Mouse (Mus musculus) limb, embryonic 11.5 days (tissue): ENCODE measurements around the gene Pnpla1. TPM values are rescaled to one million over a fixed set of nuclear protein-coding genes. Genes with fewer than 3 reads are reported as not detected.

Source experiments
- ATAC-seq: fragments of 200-750 bp; cut with Nextera tagmentation; 2 replicates; pipeline ENCODE4 v1.8.0; 2017; ENCODE audit warnings: low read depth; ENCODE audit not compliant: insufficient number of reproducible peaks, low FRiP score, low TSS enrichment
- DNase-seq: peaks from one replicate; pipeline ENCODE4 v3.0.0-alpha.2; 2015; ENCODE audit warnings: low spot score
- H3K27ac ChIP-seq: fragments of 300-500 bp; sonication (generic); replicated peaks from 2 replicates; pipeline ENCODE4 v1.5.1; 2014; ENCODE audit warnings: low read depth, mild to moderate bottlenecking, low read length
- H3K27me3 ChIP-seq: fragments of 300-500 bp; sonication (generic); 2 replicates; pipeline ENCODE4 v1.6.1; 2014; ENCODE audit warnings: mild to moderate bottlenecking, low read length, mixed read lengths; ENCODE audit not compliant: control insufficient read depth, insufficient read depth
- H3K36me3 ChIP-seq: fragments of 300-500 bp; sonication (generic); 2 replicates; pipeline ENCODE4 v1.6.1; 2014; ENCODE audit warnings: mild to moderate bottlenecking, low read length, moderate library complexity, mixed read lengths; ENCODE audit not compliant: control insufficient read depth, insufficient read depth
- H3K4me1 ChIP-seq: fragments of 300-500 bp; sonication (generic); 2 replicates; pipeline ENCODE4 v1.6.1; 2014; ENCODE audit warnings: low read length, mixed read lengths; ENCODE audit not compliant: control insufficient read depth, insufficient read depth
- H3K4me2 ChIP-seq: fragments of 300-500 bp; sonication (generic); 2 replicates; pipeline ENCODE4 v1.6.1; 2014; ENCODE audit warnings: low read depth, mild to moderate bottlenecking, moderate library complexity; ENCODE audit not compliant: severe bottlenecking
- H3K4me3 ChIP-seq: fragments of 300-500 bp; sonication (generic); 2 replicates; pipeline ENCODE4 v1.5.1; 2014; ENCODE audit warnings: low read depth, low read length
- H3K9ac ChIP-seq: fragments of 300-500 bp; sonication (generic); 2 replicates; pipeline ENCODE4 v1.6.1; 2014; ENCODE audit warnings: mild to moderate bottlenecking, low read length
- H3K9me3 ChIP-seq: fragments of 300-500 bp; sonication (generic); 2 replicates; pipeline ENCODE4 v1.6.1; 2016; ENCODE audit warnings: low read length; ENCODE audit not compliant: control insufficient read depth
- WGBS: fragments of 180-500 bp; shearing (Covaris S2); extraction: QIAGEN DNeasy Blood & Tissue Kit; methylation state at CpG from one replicate; pipeline ENCODE4 v1.1.7; 2014; 5-methylcytosine and 5-hydroxymethylcytosine counted together
- polyA plus RNA-seq: library from polyadenylated mRNA; unstranded; fragments of >200 nt; fragmentation: Nextera tagmentation; extraction: Ambion mirVana; gene quantifications from 2 replicates; pipeline ENCODE4 v1.2.1, GENCODE M21; 2014

Gene Pnpla1
- polyA plus RNA-seq, 1 experiment from 2014 or later: not detected

DNA sequence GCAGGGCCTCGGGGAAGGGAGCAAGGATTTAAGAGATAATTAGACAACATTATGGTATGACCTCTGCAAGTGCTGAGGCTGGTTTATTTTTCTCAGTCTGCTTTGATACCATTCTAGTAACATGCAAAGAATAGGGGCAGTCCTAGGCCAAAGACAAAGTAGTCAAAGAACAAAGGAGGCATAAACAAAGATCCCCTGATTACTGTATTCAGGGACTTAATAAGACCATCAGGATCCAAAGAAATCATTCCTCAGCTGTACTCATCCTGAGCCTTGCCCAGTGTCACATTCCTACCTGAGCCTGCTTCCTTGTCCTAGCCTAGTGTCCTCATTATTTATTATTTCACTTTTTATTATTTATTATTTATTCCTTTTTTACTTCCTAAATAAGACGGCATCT is 38.0 kb upstream of the Pnpla1 start:
- no peaks in the 10 kb centered on the region for H3K4me1 ChIP-seq
- H3K27ac ChIP-seq: no peak overlapping the region
- no peak overlapping the region for H3K9ac ChIP-seq
- H3K4me2 ChIP-seq: no peak overlapping the region
- no peaks in the 10 kb centered on the region for H3K27me3 ChIP-seq
- peaks cover 51% of the 10 kb centered on the region for H3K36me3 ChIP-seq
- DNase-seq: no peak
- no peak for ATAC-seq
- no peaks in the 10 kb centered on the region for H3K9me3 ChIP-seq
- no peak overlapping the region for H3K4me3 ChIP-seq
- WGBS: 91% methylated on average over 2 of the region's 2 CpGs

DNA sequence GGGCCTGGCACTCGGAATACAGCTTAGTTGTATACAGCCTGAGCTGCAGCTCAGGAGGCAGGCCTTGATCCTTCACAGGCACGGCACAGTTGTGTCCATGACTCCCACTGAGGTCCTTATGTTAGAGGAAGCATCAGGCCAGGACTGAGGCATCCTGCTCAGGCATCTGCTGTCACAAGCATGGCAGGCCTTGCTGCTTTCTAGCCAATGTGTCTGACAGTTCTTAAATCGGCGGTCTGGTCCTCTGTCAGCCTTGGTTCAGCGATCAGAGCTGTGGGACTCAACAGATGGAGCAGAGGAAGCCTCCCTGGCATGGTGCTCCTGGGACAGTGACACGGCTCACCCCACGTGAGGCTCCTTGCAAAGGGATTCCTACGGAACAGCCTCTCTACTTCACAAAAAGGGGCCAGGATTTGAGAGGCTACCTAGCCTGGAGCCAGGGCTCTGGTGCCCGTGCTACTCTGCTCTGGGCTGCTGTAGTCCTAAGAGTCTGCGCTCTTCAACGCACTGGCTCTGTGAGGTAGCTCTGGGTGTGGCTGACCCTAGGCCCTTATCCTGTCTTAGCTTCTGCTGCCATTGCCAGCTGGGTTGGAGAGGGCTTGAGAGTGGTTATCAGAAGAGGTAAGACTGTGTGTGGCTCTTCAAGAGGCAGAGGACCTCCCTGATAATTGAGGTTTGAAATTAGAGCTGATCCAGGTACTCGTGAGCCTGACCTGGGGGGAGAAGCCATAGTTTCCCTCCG is 35.0 kb upstream of the Pnpla1 start:
- H3K9ac ChIP-seq: no peak overlapping the region
- ATAC-seq: no peak
- no peak overlapping the region for H3K4me3 ChIP-seq
- WGBS: 91% methylated on average over 13 of the region's 13 CpGs
- H3K36me3 ChIP-seq: peaks cover 49% of the 10 kb centered on the region
- no peak overlapping the region; the same call in 1 of the 2 replicates for H3K4me2 ChIP-seq
- no peaks in the 10 kb centered on the region for H3K27me3 ChIP-seq
- no peak for DNase-seq
- H3K27ac ChIP-seq: no peak overlapping the region
- no peaks in the 10 kb centered on the region for H3K9me3 ChIP-seq
- H3K4me1 ChIP-seq: no peaks in the 10 kb centered on the region

- H3K36me3 ChIP-seq: peaks cover 45% of the 10 kb centered on the region
- DNase-seq (no peak), ATAC-seq (no peak)
- no peak overlapping the region for H3K9ac ChIP-seq
- H3K4me3 ChIP-seq: no peak overlapping the region
- no peak overlapping the region; the same call in 1 of the 2 replicates for H3K4me2 ChIP-seq
- no peaks in the 10 kb centered on the region for H3K9me3 ChIP-seq
- no peaks in the 10 kb centered on the region for H3K4me1 ChIP-seq
- H3K27ac ChIP-seq: no peak overlapping the region
- H3K27me3 ChIP-seq: no peaks in the 10 kb centered on the region
- 87% methylated on average over 11 of the region's 11 CpGs for WGBS
Observed at GRCm38 (mm10) chr17:28823749-28824148, 34.5 kb upstream of the Pnpla1 start.

- WGBS: 86% methylated on average over 6 of the region's 6 CpGs
- ATAC-seq (no peak), DNase-seq (no peak)
- Histone ChIP-seq H3K4me2 (no peak overlapping the region), H3K4me3 (no peak overlapping the region), H3K4me1 (no peaks in the 10 kb centered on the region), H3K9me3 (no peaks in the 10 kb centered on the region), H3K27ac (no peak overlapping the region), H3K27me3 (no peaks in the 10 kb centered on the region), H3K9ac (no peak overlapping the region), H3K36me3 (peaks cover 40% of the 10 kb centered on the region)
Observed at GRCm38 (mm10) chr17:28824896-28825295, 33.3 kb upstream of the Pnpla1 start.

DNA sequence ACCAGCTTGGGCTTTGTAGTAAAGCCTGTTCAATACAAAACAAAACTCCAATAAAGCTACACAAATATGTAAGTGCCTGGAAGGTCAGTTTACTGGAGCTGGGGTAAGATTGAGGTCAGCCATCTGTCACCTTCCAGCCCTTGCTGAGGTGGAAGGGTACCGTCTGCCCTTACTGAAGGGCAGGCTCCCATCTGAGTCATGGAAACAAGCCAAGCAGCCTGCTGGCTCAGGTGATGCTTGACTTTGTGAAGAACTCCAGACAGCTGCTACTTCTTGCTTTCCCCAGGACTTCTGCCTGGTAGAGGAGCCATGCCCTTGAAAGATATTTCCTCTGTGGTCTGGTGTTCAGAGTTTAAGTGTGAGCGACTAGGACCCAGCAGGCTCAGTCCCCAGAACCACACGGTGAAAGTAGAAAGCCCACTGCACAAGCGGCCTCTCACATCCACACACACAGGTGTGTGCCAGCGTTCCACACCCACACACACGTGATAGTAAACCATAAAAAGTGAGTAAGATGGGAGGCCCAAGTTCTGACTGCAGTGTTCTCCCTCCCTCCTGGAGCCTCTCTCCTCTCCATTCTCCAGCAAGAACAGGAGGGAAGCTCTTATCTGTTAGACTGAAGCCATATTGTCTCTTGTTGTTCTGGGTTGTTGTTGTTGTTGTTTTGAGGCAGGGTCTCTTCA is 32.7 kb upstream of the Pnpla1 start:
- Histone ChIP-seq H3K4me3 (no peak overlapping the region), H3K9me3 (no peaks in the 10 kb centered on the region), H3K27ac (no peak overlapping the region), H3K4me1 (no peaks in the 10 kb centered on the region), H3K4me2 (no peak overlapping the region), H3K27me3 (no peaks in the 10 kb centered on the region), H3K9ac (no peak overlapping the region), H3K36me3 (peaks cover 39% of the 10 kb centered on the region)
- DNase-seq (no peak), ATAC-seq (no peak)
- WGBS: 91% methylated on average over 6 of the region's 6 CpGs

DNA sequence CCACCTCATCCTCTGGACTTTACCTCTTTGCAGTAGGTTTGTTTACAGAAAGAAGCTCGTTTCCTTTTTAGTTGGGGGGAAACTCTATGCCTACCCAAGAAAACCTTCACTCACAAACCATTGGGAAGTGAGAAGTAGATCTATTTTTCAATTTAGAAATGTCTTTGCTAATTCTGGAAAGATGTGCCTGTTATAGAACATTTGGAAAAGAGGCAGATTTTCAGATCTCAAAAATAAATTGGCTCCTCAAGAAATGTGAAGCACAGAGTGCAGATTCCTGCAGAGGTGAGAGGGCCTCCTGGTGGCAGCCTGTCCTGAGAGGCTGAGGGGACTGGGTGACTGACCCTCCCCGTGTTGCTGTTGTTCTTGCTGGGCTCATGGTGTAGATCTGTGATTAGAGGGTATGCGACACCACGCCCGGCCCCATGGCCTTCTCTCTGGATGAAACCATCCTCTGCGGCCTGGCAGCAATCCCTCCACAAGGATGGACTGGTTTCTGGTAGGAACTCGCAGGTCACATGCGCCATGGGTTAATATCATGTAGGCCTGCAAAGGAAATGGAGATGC is 30.5 kb upstream of the Pnpla1 start:
- H3K4me2 ChIP-seq: no peak overlapping the region
- H3K4me3 ChIP-seq: no peak overlapping the region
- peaks cover 29% of the 10 kb centered on the region for H3K36me3 ChIP-seq
- no peaks in the 10 kb centered on the region for H3K9me3 ChIP-seq
- no peaks in the 10 kb centered on the region for H3K27me3 ChIP-seq
- H3K4me1 ChIP-seq: no peaks in the 10 kb centered on the region
- H3K27ac ChIP-seq: no peak overlapping the region
- no peak overlapping the region for H3K9ac ChIP-seq
- DNase-seq: no peak
- ATAC-seq: no peak
- WGBS: 89% methylated on average over 8 of the region's 8 CpGs

- no peak overlapping the region for H3K4me2 ChIP-seq
- no peaks in the 10 kb centered on the region for H3K9me3 ChIP-seq
- no peak overlapping the region for H3K9ac ChIP-seq
- H3K36me3 ChIP-seq: peaks cover 21% of the 10 kb centered on the region
- H3K4me3 ChIP-seq: no peak overlapping the region
- no peak for ATAC-seq
- no peaks in the 10 kb centered on the region for H3K27me3 ChIP-seq
- WGBS: 87% methylated on average over 14 of the region's 14 CpGs
- H3K4me1 ChIP-seq: no peaks in the 10 kb centered on the region
- DNase-seq: no peak
- no peak overlapping the region for H3K27ac ChIP-seq
Observed at GRCm38 (mm10) chr17:28829120-28829519, 29.1 kb upstream of the Pnpla1 start.

- H3K4me1 ChIP-seq: no peaks in the 10 kb centered on the region
- no peak for DNase-seq
- no peaks in the 10 kb centered on the region for H3K9me3 ChIP-seq
- H3K4me3 ChIP-seq: no peak overlapping the region
- no peaks in the 10 kb centered on the region for H3K27me3 ChIP-seq
- H3K9ac ChIP-seq: no peak overlapping the region
- no peak for ATAC-seq
- no peak overlapping the region for H3K4me2 ChIP-seq
- WGBS: 65% methylated on average over 8 of the region's 8 CpGs
- no peak overlapping the region for H3K27ac ChIP-seq
- H3K36me3 ChIP-seq: peaks cover 17% of the 10 kb centered on the region
Observed at GRCm38 (mm10) chr17:28831065-28831464, 27.1 kb upstream of the Pnpla1 start.
